Mouse (Mus musculus) cerebellum, adult (tissue): ENCODE measurements at regions not wholly inside any gene's neighbourhood (a gene's known extent, or its start where the extent isn't known, plus 50 kb on each side); places are given as distances from the start of the nearest gene placed in this dataset.
"Not testable (repeated sequence)": the region's sequence is repeated elsewhere in the genome, so short reads cannot be mapped to it uniquely, and the experiment has no call there.

ENCODE experiments used
- ATAC-seq: cut with Nextera tagmentation; 2 replicates; pipeline ENCODE4 v1.9.2; 2017; ENCODE audit warnings: mild to moderate bottlenecking, moderate library complexity, mixed read lengths; ENCODE audit not compliant: insufficient number of reproducible peaks, low FRiP score, low TSS enrichment

DNA sequence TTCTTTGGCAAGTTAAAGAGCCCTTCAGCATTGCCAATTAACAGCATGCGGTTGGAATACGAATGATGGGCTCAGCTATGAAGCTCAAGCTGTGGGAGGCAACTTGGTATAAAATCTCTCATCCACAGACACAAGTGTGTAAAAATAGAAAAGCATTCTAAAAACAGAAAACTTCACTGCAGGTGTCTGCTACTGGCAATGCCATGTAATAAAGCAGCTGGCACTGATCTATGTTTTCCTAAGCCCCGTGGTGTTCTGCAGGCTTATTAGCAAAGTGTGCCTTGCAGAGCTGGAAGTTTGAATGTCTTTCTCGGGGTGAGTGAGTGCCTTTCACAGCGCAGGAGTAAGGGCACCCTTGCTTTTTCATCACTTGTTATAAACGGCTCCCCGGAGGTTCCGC is 196.9 kb upstream of the Ctso start:
- ATAC-seq: no peak; the same call in 1 of the 2 replicates

DNA sequence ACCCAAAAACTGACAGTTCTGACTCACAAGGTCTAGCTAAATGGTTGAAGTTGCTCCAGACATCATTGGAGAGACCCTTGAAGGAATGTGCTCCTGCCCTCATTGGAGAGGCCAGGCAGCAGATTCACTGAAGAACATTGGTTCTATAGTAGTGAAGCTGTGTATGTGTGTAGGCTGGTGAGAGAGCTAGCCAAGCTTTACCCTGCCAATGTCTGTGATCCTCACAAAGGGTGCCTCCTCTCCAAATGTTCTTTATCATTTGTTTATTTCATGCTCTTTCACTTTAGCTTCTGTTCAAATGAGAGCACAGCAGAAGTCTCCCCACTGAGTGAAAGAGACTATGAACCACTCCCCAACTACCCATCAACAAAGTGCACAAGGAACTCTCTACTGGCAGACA is 195.6 kb upstream of the Ctso start:
- ATAC-seq: no peak

DNA sequence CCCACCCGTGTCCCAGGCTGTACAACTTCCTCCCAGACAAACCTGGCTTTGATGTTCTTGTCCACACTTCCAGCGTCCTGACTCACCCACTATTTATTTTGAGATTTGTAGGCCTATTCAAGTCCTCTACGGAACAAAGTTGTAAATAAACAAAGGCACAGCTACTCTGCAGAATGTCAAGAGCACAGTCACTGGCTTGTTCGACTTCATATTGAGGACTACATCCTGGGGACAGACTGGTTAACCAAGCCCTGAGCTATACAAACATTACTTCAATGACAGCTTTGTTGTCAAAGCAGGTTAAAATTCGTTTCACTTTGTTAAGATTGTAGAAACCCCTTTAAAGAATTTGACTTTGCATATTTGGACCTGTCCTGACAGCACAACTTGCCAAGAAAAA is 190.3 kb upstream of the Ctso start:
- ATAC-seq: no peak

DNA sequence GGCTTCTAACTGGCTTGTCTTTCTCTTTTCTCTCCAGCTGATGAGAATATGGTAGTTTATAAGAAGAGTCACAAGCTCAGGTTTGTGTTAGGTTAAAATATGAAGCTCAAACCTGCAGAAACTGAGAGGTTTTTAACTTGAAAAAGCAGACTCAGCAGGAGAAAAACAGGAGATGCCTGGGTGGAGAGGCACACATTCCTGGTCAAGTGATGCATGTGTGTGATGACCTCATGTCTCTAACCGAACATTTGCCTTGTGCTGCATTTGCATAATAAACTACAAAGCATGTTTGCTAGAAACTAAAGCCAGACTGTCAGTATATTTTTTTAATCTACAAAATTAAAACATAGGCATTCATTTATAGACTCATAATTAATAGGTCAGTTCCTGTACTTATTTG is 182.2 kb upstream of the Ctso start:
- ATAC-seq: no peak

DNA sequence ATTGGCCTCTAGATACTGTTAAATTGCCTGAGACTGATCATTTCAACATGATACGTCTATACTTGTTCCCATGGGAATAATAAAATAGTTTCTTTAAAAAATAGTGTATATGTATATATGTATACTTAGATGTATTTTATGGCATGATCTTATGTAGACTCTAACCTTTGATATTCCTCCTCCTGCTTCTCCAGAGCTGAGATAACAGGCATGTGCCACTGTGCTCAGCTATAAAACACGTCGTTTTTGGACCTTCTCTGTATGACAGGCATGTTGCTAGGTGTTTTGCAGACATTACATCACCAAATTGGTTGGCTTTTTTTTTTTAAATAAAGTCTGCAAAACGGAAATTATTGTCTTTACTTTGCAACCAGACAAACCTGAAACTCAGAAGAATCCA is 179.4 kb upstream of the Ctso start:
- no peak for ATAC-seq

DNA sequence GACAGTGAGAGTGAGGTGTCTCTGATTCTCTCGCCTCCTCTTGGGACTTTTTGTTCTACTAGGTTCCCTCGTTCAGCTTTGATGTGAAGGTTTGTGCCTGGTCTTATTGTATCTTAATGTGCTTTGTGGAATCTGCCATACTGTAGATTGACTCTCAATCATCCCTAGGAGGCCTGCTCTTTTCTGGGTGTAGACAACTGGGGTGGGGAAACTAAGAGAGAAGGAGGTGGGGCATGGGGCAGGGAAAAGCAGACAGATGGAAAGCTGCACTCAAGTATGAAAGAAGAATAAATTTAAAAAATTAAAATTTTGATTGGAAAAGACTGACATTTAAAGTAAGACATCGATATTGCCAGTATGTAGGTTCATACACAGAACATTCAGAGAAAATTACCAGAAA is 172.0 kb upstream of the Ctso start:
- no peak for ATAC-seq

DNA sequence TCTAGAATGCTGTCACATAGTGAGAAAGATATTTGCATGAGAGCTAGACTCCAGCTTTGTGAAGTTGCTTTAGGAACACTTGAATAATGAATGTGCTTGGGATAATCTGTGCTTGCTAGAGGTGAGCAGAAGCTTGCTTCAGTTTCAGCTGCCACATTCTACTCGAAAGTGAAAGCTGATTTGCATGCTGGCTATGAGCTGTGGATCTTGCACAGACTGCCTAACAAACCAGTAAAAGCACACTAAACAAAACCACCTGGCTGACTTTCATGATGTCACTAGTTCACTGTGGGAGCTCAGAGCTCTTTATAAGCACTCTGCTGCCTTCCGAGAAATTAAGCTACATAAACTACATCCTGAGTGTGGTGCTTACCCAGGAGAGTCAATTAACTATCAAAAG is 171.5 kb upstream of the Ctso start:
- no peak for ATAC-seq

DNA sequence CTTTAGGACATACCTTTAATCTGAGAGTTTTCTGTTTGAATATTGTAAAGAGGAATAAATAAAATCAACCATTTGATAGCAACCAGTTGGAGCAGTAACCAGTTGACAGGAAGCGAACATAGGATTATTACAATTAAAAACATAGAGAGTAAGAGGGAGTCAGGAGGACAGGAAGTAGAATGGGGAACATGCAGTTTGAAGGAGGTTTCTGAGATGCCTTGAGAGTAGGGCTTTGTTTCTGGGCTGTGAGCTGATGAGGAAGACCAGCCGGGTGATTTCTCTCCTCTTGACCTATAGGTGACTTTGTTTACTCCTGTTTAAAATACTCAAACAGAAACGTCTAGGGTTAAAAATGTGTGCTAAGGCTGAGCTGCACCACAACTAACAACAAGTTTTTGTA is 160.6 kb upstream of the Ctso start:
- no peak for ATAC-seq

DNA sequence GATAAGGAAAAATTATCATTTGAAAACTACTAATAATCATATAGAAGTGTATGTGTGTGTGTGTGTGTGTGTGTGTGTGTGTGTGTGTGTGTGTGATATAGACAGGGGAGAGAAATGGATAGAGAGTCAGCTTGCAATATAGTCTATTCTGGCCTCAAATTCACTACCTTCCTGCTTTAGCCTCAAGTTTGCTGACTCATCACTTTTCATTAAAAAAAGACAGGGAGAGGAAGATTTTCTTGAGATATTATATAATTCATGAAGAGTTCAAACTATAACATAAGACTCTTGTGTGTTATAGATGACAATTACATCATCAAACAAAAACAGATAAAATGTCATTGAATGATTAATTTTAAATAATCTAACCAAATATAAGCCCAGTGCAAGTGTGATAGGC is 159.4 kb upstream of the Ctso start:
- ATAC-seq: no peak

DNA sequence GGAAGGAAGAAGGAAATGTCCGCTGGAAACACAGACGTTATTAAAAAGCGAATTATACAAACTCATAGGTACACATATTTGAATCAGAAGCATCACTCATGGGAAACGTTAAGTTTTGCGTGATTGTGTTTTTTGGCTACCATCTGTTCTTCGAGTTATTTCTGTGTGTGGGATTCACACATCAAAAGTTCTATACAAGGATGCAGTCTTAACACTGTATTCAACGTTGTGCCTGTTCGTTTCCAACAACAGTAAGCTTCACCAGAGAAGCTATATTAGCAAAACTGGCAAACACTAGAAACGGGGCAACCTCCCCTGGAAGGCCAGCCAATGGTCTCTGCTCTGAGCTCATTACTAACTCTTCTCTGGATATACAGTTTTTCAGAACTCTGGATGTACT is 150.3 kb upstream of the Ctso start:
- no peak for ATAC-seq

DNA sequence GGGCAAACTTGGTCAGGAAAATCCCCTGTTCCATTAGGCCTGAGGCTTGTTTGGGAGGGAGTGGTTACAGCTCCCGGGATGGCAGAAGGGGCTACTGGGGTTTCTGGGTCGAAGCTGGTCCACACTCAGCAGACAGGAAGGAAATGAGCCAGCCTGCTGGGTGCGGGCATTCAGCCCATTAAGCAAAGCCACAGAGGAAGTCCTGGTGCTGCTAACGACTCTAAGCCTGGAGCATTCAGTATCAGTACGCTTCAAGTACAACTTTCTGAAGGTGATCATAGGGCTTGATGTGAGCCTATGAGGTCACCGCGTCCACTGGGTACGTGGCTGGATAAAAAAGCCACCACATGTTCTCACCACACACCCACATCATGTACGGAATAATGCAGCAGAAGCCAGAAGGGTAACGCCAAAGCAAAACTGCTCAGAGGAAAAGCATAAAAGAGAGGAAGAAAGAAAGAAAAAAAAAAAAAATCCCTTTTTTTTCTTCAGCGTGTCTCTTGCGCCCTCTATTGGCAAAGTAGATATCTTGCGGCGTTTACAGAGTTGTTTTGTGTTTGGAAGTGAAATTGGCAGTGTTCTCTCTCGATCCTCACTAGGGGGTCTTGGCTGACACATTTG is 149.4 kb upstream of the Ctso start:
- ATAC-seq: peak; percentile 56

DNA sequence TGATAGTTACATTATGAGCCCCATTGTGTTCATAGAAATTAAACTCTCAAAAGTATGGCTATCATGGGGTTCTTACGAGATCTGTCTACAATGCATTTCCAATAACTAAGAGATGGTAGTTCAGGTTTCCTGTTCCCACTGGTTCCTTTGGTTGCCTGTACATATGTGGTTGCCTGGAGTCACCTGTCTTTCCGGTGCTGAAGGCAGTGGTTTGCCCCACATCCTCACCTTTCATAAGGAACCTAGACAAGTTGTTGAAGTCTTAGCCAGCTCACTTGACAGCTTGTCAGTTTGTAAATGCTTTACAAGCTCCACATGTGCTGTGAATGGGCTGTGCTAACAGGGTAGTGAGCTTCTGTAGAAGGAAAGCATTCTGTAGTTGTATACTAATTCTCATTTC is 143.5 kb upstream of the Ctso start:
- ATAC-seq: no peak

DNA sequence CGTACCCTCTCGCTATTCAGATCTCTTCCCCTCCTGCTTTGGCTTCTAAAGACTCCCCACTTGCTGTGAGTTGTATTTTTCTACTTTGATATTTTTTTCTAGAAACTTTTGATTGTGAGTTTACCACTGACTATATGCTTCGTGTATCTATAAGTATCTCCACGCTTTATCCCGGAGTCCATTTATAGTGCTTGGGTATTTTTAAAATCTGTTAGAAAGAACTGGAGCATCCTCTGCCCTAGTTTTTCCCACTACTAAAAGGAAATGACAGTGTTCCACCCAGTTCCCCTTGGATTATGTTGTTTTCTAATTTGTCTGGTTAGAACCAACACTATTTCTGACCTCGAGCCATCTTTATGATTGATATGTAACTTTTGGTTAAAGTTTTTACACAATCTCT is 142.7 kb upstream of the Ctso start:
- ATAC-seq: no peak

DNA sequence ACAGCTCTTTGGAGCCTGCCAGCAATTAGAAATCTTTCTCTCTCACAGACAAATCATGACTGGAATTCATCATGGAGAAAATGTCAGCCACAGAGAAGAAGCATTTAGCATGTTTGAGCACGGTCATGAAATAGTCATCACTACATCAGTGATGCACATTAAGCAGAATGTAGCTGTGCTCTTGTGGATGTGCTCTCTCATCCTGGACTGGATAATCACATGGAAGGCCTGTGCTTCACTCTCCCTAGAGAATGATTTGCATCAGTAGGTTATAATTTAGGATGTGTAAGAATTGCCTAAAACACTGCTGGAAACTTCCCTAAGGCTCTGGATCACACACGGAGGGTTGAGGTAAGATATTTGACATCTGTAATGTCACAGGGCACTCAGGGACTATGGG is 130.3 kb upstream of the Ctso start:
- ATAC-seq: no peak

DNA sequence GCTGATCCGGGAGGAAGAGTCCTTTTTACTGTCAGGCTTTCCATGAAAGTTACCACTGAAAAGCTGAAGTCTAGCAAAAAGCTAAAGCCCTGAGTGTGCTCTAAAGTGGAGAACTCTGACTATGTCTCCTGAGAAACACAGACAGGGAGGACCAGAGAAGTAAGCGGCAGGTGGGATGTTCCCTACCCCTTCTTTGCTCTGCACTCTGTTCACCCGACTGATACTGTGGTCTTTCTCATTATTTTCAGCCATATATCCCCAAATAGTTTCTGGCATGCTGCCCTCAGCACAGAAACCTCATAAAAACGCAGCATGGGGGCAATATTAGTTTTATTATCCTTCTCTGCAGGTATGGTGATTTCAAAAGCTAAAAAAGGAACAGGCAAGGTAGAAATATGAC is 126.7 kb upstream of the Ctso start:
- ATAC-seq: no peak

DNA sequence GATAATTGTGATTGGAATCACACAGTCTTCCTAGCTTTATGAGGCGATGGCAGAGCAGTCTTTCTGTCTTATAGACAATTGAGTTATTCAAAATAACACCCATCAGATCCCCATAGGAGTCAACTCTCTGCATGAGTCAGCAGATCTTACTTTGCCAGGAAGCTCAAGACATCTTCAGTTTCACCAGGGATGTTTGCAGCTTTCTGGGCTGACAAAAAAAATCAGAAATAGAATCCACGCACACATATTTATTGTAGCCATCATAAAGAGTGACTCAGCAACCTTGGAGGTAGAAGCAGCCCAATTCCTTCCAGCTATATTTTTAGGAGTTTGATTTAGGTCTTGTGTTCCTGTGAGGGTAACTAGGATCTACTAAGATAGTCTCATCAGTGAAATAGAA is 122.8 kb upstream of the Ctso start:
- no peak for ATAC-seq

DNA sequence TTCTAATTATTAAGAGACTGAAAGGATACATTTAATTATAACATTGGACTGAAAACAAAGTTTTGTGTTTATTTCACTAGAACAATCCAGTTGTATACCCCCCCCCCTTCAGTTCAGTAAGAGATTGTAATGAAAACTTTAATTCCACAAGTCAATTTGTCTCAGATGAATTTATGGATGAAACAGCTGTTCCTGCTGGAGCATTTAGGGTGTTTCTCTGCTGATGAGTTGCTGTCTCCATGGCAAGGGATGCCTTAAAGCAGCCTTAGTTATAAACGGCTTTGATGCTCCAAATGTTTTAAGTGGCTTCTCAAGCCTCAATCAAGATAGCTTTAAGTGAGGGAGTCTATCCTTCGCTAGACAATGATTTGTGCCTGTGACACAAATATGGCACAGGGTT is 112.1 kb upstream of the Ctso start:
- ATAC-seq: no peak

DNA sequence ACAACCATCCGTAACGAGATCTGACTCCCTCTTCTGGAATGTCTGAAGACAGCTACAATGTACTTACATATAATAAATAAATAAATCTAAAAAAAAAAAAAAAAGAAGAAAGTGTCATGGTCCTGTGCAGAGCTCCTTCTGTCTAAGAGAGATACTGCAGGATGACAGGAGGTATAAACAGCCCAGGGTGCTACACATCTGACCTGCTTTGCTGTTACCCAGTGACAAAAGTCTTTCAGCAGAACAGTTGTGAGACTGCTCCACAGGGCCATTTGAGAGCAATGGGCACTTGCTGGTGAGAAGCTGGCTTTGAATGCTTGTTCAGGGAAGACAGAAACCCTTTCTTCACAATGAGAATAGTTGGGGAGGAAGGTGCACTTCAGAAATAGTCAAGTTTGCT is 102.9 kb upstream of the Ctso start:
- ATAC-seq: no peak

DNA sequence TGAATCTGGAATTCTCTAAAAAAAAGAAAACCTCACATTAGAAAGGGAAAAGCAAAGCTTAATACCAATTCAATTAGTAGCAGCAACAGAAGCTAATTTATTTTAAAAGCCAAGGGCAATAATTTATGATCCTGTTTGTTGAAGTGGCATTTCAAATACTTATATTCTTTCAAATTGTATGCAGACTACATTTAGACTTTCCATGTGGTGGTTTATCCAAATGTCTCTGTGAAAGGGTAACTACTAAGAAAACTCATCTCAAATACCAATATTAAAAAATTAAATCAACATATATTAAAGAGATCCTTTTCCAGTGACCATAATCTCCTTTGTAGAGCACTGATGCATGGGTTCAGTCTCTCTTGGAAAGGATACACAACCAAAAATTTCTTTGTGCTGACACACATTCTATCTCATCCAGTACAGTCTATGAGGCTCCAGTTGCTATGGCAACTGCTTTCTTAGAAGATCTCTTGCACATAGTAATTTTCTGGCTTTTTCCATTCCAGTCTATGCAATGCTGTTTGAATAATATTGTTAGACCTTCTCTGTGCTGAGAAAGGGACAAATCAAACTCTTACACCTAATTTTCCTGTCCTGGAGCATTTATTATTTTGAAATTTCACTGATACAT is 102.3 kb upstream of the Ctso start:
- ATAC-seq: no peak

DNA sequence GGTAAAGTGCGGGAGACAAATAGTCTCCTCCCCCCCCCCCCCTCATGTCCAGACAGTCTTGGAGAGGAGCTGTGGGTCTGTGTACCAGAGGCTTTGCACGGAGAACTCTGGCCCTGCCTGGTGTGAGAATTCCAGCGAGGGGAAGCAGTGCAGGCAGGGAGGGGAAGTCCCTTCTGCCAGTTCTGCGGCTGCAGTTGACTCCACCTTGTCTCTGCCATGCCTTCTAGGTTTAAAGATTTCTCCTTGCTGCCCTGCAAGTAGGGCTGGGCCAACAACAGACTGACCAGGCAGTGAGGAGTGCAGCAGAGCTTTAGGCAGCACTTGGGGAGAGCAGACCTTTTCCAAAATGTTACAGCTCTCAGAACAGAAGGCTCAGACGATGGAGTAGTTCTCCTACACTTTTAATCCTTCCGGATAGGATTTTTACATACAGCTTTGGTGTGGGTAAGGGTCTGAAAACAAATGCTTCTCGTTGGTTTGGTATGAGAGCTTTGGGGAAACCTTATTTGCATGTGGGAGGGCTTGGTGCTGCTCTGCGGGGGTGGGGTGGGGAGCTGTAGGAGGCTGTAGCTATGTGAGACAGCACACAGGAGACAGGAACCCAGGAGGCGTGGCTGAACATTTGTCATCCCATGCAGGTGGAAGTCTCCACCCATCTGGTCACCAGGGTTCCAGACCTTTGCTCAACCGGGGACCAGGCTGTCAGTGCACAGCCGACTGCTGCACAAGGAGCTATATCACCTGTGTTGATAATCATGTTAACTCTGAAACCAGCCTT is 96.8 kb upstream of the Ctso start:
- ATAC-seq: no peak

DNA sequence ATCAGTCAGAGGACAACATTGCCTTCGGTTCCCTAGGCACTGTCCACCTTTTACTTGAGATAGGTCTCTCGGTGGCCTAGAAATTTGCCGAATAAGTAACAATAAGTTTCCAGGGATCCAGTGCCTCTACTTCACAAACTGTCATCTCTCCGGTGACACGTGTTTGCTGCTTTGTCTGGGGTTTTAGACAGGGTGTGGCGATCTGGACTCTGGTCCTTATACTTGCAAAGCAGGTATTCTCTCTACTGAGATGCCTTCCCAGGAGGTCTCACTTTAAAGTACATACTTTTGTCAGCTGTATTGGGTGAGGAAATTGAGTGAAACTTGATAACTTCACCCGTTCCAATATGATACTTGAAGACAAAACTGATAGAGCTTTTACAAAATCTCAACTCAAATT is 95.9 kb upstream of the Ctso start:
- ATAC-seq: no peak

DNA sequence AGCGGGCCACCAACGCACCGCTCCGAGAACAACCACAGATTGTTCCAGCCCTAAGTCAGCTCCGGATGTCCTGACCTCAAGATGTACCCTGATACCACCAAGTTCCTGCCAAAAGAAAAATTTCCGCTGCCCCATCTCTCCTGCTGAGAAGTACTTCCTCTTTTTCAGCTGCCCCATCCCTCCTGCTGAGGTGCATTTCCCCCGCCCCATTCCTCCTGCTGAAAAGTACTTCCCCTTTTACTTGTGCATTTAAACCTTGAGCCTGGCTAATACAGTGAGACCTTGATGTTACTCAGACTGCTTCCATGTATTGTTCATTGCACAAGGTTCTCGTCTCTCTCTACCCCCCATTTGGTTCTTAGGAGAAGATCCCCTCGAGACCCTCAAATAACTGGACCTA is 94.3 kb upstream of the Ctso start:
- not testable (repeated sequence) for ATAC-seq
